Mouse (Mus musculus) hindbrain, embryonic 14.5 days (tissue): Measurements from ENCODE around the gene Gm49392. TPM values are rescaled to one million over a fixed set of nuclear protein-coding genes. Genes with fewer than 3 reads are reported as not detected.
"Not testable (repeated sequence)": the region's sequence is repeated elsewhere in the genome, so short reads cannot be mapped to it uniquely, and the experiment has no call there.

Source experiments
- ATAC-seq: fragments of 200-750 bp; cut with Nextera tagmentation; 2 replicates; pipeline ENCODE4 v1.8.0; 2017; ENCODE audit warnings: moderate number of reproducible peaks, mild to moderate bottlenecking, moderate TSS enrichment, moderate library complexity; ENCODE audit not compliant: low FRiP score
- DNase-seq: peaks from one replicate; pipeline ENCODE4 v3.0.0-alpha.2; 2015; ENCODE audit warnings: low spot score
- H3K27ac ChIP-seq: fragments of 300-500 bp; sonication (generic); 2 replicates; pipeline ENCODE4 v1.5.1; 2014; ENCODE audit warnings: mild to moderate bottlenecking, moderate library complexity
- H3K27me3 ChIP-seq: fragments of 300-500 bp; sonication (generic); 2 replicates; pipeline ENCODE4 v1.6.1; 2014; ENCODE audit warnings: mild to moderate bottlenecking, low read length, mixed read lengths; ENCODE audit not compliant: control insufficient read depth, insufficient read depth
- H3K36me3 ChIP-seq: fragments of 300-500 bp; sonication (generic); replicated peaks from 2 replicates; pipeline ENCODE4 v1.6.1; 2014; ENCODE audit not compliant: control insufficient read depth, insufficient read depth
- H3K4me1 ChIP-seq: fragments of 300-500 bp; sonication (generic); replicated peaks from 2 replicates; pipeline ENCODE4 v1.6.1; 2014; ENCODE audit warnings: antibody characterized with exemption, low read length, mixed read lengths; ENCODE audit not compliant: control insufficient read depth, insufficient read depth
- H3K4me2 ChIP-seq: fragments of 300-500 bp; sonication (generic); replicated peaks from 2 replicates; pipeline ENCODE4 v1.6.1; 2014; ENCODE audit warnings: mild to moderate bottlenecking, moderate library complexity
- H3K4me3 ChIP-seq: fragments of 300-500 bp; sonication (generic); replicated peaks from 2 replicates; pipeline ENCODE4 v1.5.1; 2014; ENCODE audit warnings: mild to moderate bottlenecking, low read length
- H3K9ac ChIP-seq: fragments of 300-500 bp; sonication (generic); 2 replicates; pipeline ENCODE4 v1.6.1; 2014
- H3K9me3 ChIP-seq: fragments of 300-500 bp; sonication (generic); 2 replicates; pipeline ENCODE4 v1.6.1; 2016; ENCODE audit warnings: low read length; ENCODE audit not compliant: control insufficient read depth
- WGBS: fragments of 180-500 bp; shearing (Covaris S2); extraction: QIAGEN DNeasy Blood & Tissue Kit; methylation state at CpG from one replicate; pipeline ENCODE4 v1.1.7; 2014; 5-methylcytosine and 5-hydroxymethylcytosine counted together
- polyA plus RNA-seq: library from polyadenylated mRNA; unstranded; fragments of >200 nt; fragmentation: Nextera tagmentation; extraction: Ambion mirVana; gene quantifications from 2 replicates; pipeline ENCODE4 v1.2.1, GENCODE M21; 2014

The Gm49392 gene
- 0.13 TPM in 1 of 2 replicates, not detected in the other for polyA plus RNA-seq

- ATAC-seq, H3K9me3 ChIP-seq, H3K9ac ChIP-seq, H3K4me1 ChIP-seq, DNase-seq, H3K36me3 ChIP-seq, H3K27ac ChIP-seq, H3K4me3 ChIP-seq, H3K27me3 ChIP-seq, H3K4me2 ChIP-seq: not testable (repeated sequence)
- 94% methylated on average over 5 of the region's 8 CpGs for WGBS
Measured at GRCm38 (mm10) chr13:60896794-60897193, at the start of gene Gm49392. Gm49392 (minus strand) TSS chr13:60896894.

GRCm38 (mm10) chr13:60941884-60942283, 45.2 kb upstream of the Gm49392 start, which contains the start of gene Tpbpa:
Tpbpa (minus strand) TSS chr13:60941984.
- H3K9ac ChIP-seq, H3K4me3 ChIP-seq, H3K4me1 ChIP-seq, H3K4me2 ChIP-seq, H3K27me3 ChIP-seq, H3K27ac ChIP-seq, DNase-seq, H3K36me3 ChIP-seq, ATAC-seq: not testable (repeated sequence)
- peaks cover 24% of the 10 kb centered on the region for H3K9me3 ChIP-seq
- WGBS: 80% methylated on average over 3 of the region's 3 CpGs

GRCm38 (mm10) chr13:60936500-60936901, 39.8 kb upstream of the Gm49392 start, which contains the start of the genes Gm49391 and Ctla2a:
Gm49391 (minus strand) TSS chr13:60936571.
Ctla2a (minus strand) TSS chr13:60936625.
- no peak within 1 kb of the TSS for H3K9ac ChIP-seq
- no peak within 1 kb of the TSS for H3K27ac ChIP-seq
- no peak for DNase-seq
- H3K4me3 ChIP-seq: no peak within 1 kb of the TSS
- ATAC-seq: no peak
- no peaks in the 10 kb centered on the region for H3K4me1 ChIP-seq
- 75% methylated on average over 5 of the region's 5 CpGs for WGBS
- no peaks in the 10 kb centered on the region for H3K36me3 ChIP-seq
- H3K4me2 ChIP-seq: no peak within 1 kb of the TSS
- peaks cover 10% of the 10 kb centered on the region; the same call in 1 of the 2 replicates for H3K9me3 ChIP-seq
- no peaks in the 10 kb centered on the region for H3K27me3 ChIP-seq

- H3K36me3 ChIP-seq, H3K27ac ChIP-seq, H3K4me3 ChIP-seq, H3K27me3 ChIP-seq, H3K4me1 ChIP-seq, H3K4me2 ChIP-seq, H3K9ac ChIP-seq, ATAC-seq, DNase-seq, H3K9me3 ChIP-seq: not testable (repeated sequence)
- WGBS: 72% methylated on average over 2 of the region's 2 CpGs
Measured at GRCm38 (mm10) chr13:60935490-60935889, 38.8 kb upstream of the Gm49392 start, which contains the start of gene Gm49393. Gm49393 (minus strand) TSS chr13:60935590.

GRCm38 (mm10) chr13:60904780-60905179, 8.1 kb upstream of the Gm49392 start, which contains the start of gene Tpbpb:
Tpbpb (minus strand) TSS chr13:60904880.
- H3K4me2 ChIP-seq, H3K9ac ChIP-seq, H3K27me3 ChIP-seq, H3K4me1 ChIP-seq, H3K27ac ChIP-seq, H3K9me3 ChIP-seq, DNase-seq, H3K36me3 ChIP-seq, ATAC-seq, H3K4me3 ChIP-seq: not testable (repeated sequence)
- 82% methylated on average over 2 of the region's 2 CpGs for WGBS

GRCm38 (mm10) chr13:60897328-60897727, 634 bp upstream of the Gm49392 start, which contains the start of gene Ctla2b:
Ctla2b (minus strand) TSS chr13:60897447.
- Histone ChIP-seq H3K4me3 (no peak within 1 kb of the TSS), H3K27me3 (no peaks in the 10 kb centered on the region), H3K4me2 (no peak within 1 kb of the TSS), H3K9me3 (0 out of 2 replicates have a peak, but pooled peaks cover 3% of the 10 kb centered on the region), H3K4me1 (no peaks in the 10 kb centered on the region), H3K27ac (no peak within 1 kb of the TSS), H3K9ac (no peak within 1 kb of the TSS), H3K36me3 (no peaks in the 10 kb centered on the region)
- DNase-seq: no peak
- no peak for ATAC-seq
- 88% methylated on average over 3 of the region's 3 CpGs for WGBS

- Histone ChIP-seq H3K4me2 (no peak overlapping the region), H3K4me1 (no peaks in the 10 kb centered on the region), H3K9ac (no peak overlapping the region), H3K9me3 (0 out of 2 replicates have a peak, but pooled peaks cover under 1% of the 10 kb centered on the region), H3K27ac (no peak overlapping the region), H3K27me3 (no peaks in the 10 kb centered on the region), H3K36me3 (no peaks in the 10 kb centered on the region), H3K4me3 (no peak overlapping the region)
- DNase-seq (no peak), ATAC-seq (no peak)
Measured at GRCm38 (mm10) chr13:60895406-60896160, 1.1 kb downstream of the Gm49392 start.

GRCm38 (mm10) chr13:60892301-60892700, 4.4 kb downstream of the Gm49392 start:
- Histone ChIP-seq H3K4me3 (no peak overlapping the region), H3K27ac (no peak overlapping the region), H3K9me3 (0 out of 2 replicates have a peak, but pooled peaks cover 3% of the 10 kb centered on the region), H3K9ac (no peak overlapping the region), H3K27me3 (no peaks in the 10 kb centered on the region), H3K4me1 (no peaks in the 10 kb centered on the region), H3K36me3 (no peaks in the 10 kb centered on the region), H3K4me2 (no peak overlapping the region)
- ATAC-seq: no peak
- no peak for DNase-seq
- 90% methylated on average over 1 of the region's 1 CpGs for WGBS

GRCm38 (mm10) chr13:60864281-60864680, 32.4 kb downstream of the Gm49392 start, which contains the start of gene 4930486L24Rik:
4930486L24Rik (minus strand) TSS chr13:60864475.
- WGBS: 81% methylated on average over 1 of the region's 1 CpGs
- no peak for DNase-seq

More at GRCm38 (mm10) chr13:60864281-60864680, 32.4 kb downstream of the Gm49392 start, which contains the start of gene 4930486L24Rik:
- H3K4me3 ChIP-seq: no peak within 1 kb of the TSS
- H3K9me3 ChIP-seq: no peaks in the 10 kb centered on the region
- no peaks in the 10 kb centered on the region for H3K36me3 ChIP-seq
- H3K27ac ChIP-seq: no peak within 1 kb of the TSS
- no peak within 1 kb of the TSS for H3K4me2 ChIP-seq
- H3K9ac ChIP-seq: no peak within 1 kb of the TSS
- ATAC-seq: no peak
- no peaks in the 10 kb centered on the region for H3K27me3 ChIP-seq
- no peaks in the 10 kb centered on the region for H3K4me1 ChIP-seq
